Mouse (Mus musculus) heart, postnatal 0 days (tissue): ENCODE data around the gene Prkch. TPM values are rescaled to one million over a fixed set of nuclear protein-coding genes. Genes with fewer than 3 reads are reported as not detected.
"Not testable (repeated sequence)": the region's sequence is repeated elsewhere in the genome, so short reads cannot be mapped to it uniquely, and the experiment has no call there.

Experiments
- ATAC-seq: fragments of 200-750 bp; cut with Nextera tagmentation; 2 replicates; pipeline ENCODE4 v1.8.0; 2017; ENCODE audit warnings: low read depth, moderate number of reproducible peaks, moderate library complexity; ENCODE audit not compliant: insufficient read depth
- DNase-seq: peaks from one replicate; pipeline ENCODE4 v3.0.0-alpha.2; 2016; ENCODE audit warnings: low spot score
- H3K27ac ChIP-seq: fragments of 300-500 bp; sonication (generic); 2 replicates; pipeline ENCODE4 v1.5.1; 2014; ENCODE audit warnings: low read depth, mild to moderate bottlenecking
- H3K27me3 ChIP-seq: fragments of 300-500 bp; sonication (generic); 2 replicates; pipeline ENCODE4 v1.6.1; 2014; ENCODE audit warnings: low read length, mixed read lengths; ENCODE audit not compliant: control insufficient read depth, insufficient read depth
- H3K36me3 ChIP-seq: fragments of 300-500 bp; sonication (generic); replicated peaks from 2 replicates; pipeline ENCODE4 v1.6.1; 2014; ENCODE audit warnings: low read length, mixed read lengths; ENCODE audit not compliant: control insufficient read depth, insufficient read depth
- H3K4me1 ChIP-seq: fragments of 300-500 bp; sonication (generic); 2 replicates; pipeline ENCODE4 v1.6.1; 2014; ENCODE audit warnings: antibody characterized with exemption; ENCODE audit not compliant: control insufficient read depth, insufficient read depth
- H3K4me2 ChIP-seq: fragments of 300-500 bp; sonication (generic); 2 replicates; pipeline ENCODE4 v1.6.1; 2014; ENCODE audit warnings: low read depth, mild to moderate bottlenecking, low read length, moderate library complexity
- H3K4me3 ChIP-seq: fragments of 300-500 bp; sonication (generic); 2 replicates; pipeline ENCODE4 v1.5.1; 2014; ENCODE audit warnings: low read depth, low read length
- H3K9ac ChIP-seq: fragments of 300-500 bp; sonication (generic); replicated peaks from 2 replicates; pipeline ENCODE4 v1.6.1; 2014; ENCODE audit warnings: low read depth, low read length, mixed read lengths
- H3K9me3 ChIP-seq: fragments of 300-500 bp; sonication (generic); replicated peaks from 2 replicates; pipeline ENCODE4 v1.6.1; 2016; ENCODE audit warnings: low read length; ENCODE audit not compliant: control insufficient read depth
- CTCF ChIP-seq: IDR thresholded peaks from 2 replicates; pipeline ENCODE4 v1.5.1; 2016; ENCODE audit warnings: antibody characterized with exemption, control low read depth, low read depth
- EP300 ChIP-seq: IDR thresholded peaks from 2 replicates; pipeline ENCODE4 v1.6.1; 2016; ENCODE audit warnings: antibody characterized with exemption, low read depth
- WGBS: fragments of 180-500 bp; shearing (Covaris S2); extraction: QIAGEN DNeasy Blood & Tissue Kit; methylation state at CpG from one replicate; pipeline ENCODE4 v1.1.7; 2014; 5-methylcytosine and 5-hydroxymethylcytosine counted together
- polyA plus RNA-seq: library from polyadenylated mRNA; unstranded; fragments of >200 nt; fragmentation: Nextera tagmentation; extraction: Ambion mirVana; gene quantifications from 2 replicates; pipeline ENCODE4 v1.2.1, GENCODE M21; 2015
- total RNA-seq: library from RNA; depleted of rRNA; stranded (reverse); fragments of >200 nt; gene quantifications from 2 replicates; pipeline ENCODE4 v1.2.3, GENCODE M21; 2014; ENCODE audit warnings: low replicate concordance

Gene Prkch
- total and polyA plus RNA-seq, 2 experiments from 2014 or later = 7.9 to 20.5 TPM

GRCm38 (mm10) chr12:73548259-73548658, 36.3 kb upstream of the Prkch start:
- DNase-seq (no peak), ATAC-seq (no peak)
- no peaks in the 10 kb centered on the region for H3K9me3 ChIP-seq
- H3K4me3 ChIP-seq = no peak overlapping the region
- H3K27me3 ChIP-seq = peaks cover 73% of the 10 kb centered on the region
- H3K27ac ChIP-seq = no peak overlapping the region
- no peak for TF ChIP-seq CTCF
- no peak overlapping the region for H3K4me2 ChIP-seq
- 0 out of 2 replicates have a peak, but pooled peaks cover 5% of the 10 kb centered on the region for H3K4me1 ChIP-seq
- no peak overlapping the region for H3K9ac ChIP-seq
- 58% methylated on average over 8 of the region's 8 CpGs for WGBS
- no peaks in the 10 kb centered on the region for H3K36me3 ChIP-seq

GRCm38 (mm10) chr12:73554155-73554554, 30.4 kb upstream of the Prkch start:
- peak; percentile 73; the same call in 1 of the 2 replicates for ATAC-seq
- DNase-seq = peak; percentile 81
- WGBS = 3% methylated on average over 5 of the region's 5 CpGs
- Histone ChIP-seq H3K9me3 (no peaks in the 10 kb centered on the region), H3K27me3 (peaks cover 17% of the 10 kb centered on the region), H3K9ac (no peak overlapping the region), H3K27ac (no peak overlapping the region), H3K36me3 (no peaks in the 10 kb centered on the region), H3K4me3 (no peak overlapping the region), H3K4me2 (no peak overlapping the region), H3K4me1 (no peaks in the 10 kb centered on the region)
- TF ChIP-seq CTCF (peak; percentile 79), EP300 (no peak)

GRCm38 (mm10) chr12:73558525-73559195, 25.9 kb upstream of the Prkch start:
- Histone ChIP-seq H3K27ac (no peak overlapping the region), H3K4me2 (no peak overlapping the region), H3K36me3 (no peaks in the 10 kb centered on the region), H3K4me3 (no peak overlapping the region), H3K9me3 (no peaks in the 10 kb centered on the region), H3K27me3 (no peaks in the 10 kb centered on the region), H3K9ac (no peak overlapping the region), H3K4me1 (no peaks in the 10 kb centered on the region)
- no peak for DNase-seq
- TF ChIP-seq CTCF (no peak), EP300 (no peak)
- 87% methylated on average over 20 of the region's 20 CpGs for WGBS
- ATAC-seq = no peak

GRCm38 (mm10) chr12:73560091-73560490, 24.5 kb upstream of the Prkch start:
- H3K4me1 ChIP-seq = no peaks in the 10 kb centered on the region
- DNase-seq (no peak), ATAC-seq (no peak)
- no peaks in the 10 kb centered on the region for H3K27me3 ChIP-seq
- WGBS = 51% methylated on average over 7 of the region's 7 CpGs
- no peak overlapping the region for H3K9ac ChIP-seq
- no peak overlapping the region for H3K4me2 ChIP-seq
- H3K36me3 ChIP-seq = no peaks in the 10 kb centered on the region
- H3K9me3 ChIP-seq = no peaks in the 10 kb centered on the region
- H3K4me3 ChIP-seq = no peak overlapping the region
- TF ChIP-seq EP300 = no peak
- peak; percentile 15; the same call in 1 of the 2 replicates for TF ChIP-seq CTCF
- H3K27ac ChIP-seq = no peak overlapping the region

- H3K4me1 ChIP-seq = not testable (repeated sequence)
- WGBS = 76% methylated on average over 6 of the region's 6 CpGs
These were observed 21.5 kb upstream of the Prkch start for GRCm38 (mm10) chr12:73563122-73563521.

GRCm38 (mm10) chr12:73564176-73564575, 20.4 kb upstream of the Prkch start:
- H3K4me3 ChIP-seq = no peak overlapping the region
- DNase-seq (no peak), ATAC-seq (no peak)
- H3K27me3 ChIP-seq = no peaks in the 10 kb centered on the region
- no peak overlapping the region for H3K27ac ChIP-seq
- 22% methylated on average over 10 of the region's 10 CpGs for WGBS
- H3K9me3 ChIP-seq = no peaks in the 10 kb centered on the region
- no peak for TF ChIP-seq EP300
- TF ChIP-seq CTCF = no peak
- no peak overlapping the region for H3K9ac ChIP-seq
- H3K4me1 ChIP-seq = no peaks in the 10 kb centered on the region
- no peak overlapping the region for H3K4me2 ChIP-seq
- no peaks in the 10 kb centered on the region for H3K36me3 ChIP-seq

More at GRCm38 (mm10) chr12:73563122-73563521, 21.5 kb upstream of the Prkch start:
- not testable (repeated sequence) for H3K27ac ChIP-seq, H3K36me3 ChIP-seq, ATAC-seq, H3K9ac ChIP-seq, H3K4me3 ChIP-seq, H3K9me3 ChIP-seq, H3K4me2 ChIP-seq, DNase-seq, H3K27me3 ChIP-seq
